Mouse (Mus musculus): ENCODE results near the gene Rptor. TPM values are rescaled to one million over a fixed set of nuclear protein-coding genes. Genes with fewer than 3 reads are reported as not detected.

Gene Rptor
- total and polyA plus RNA-seq, 2 experiments from 2014 or later: 8.0 to 46.7 TPM

- no peaks in the 10 kb centered on the region for H3K27me3 ChIP-seq (ENCODE audit: insufficient read depth, low read length)
- ATAC-seq (no peak), DNase-seq (no peak)
- 0 out of 2 replicates have a peak overlapping the region, but pooled peaks have one; percentile 60 for H3K27ac ChIP-seq (ENCODE audit: low read depth, low read length)
- H3K4me1 ChIP-seq (ENCODE audit: insufficient read depth): peaks cover 18% of the 10 kb centered on the region
- peak overlapping the region; percentile 76 for H3K9ac ChIP-seq
- H3K4me2 ChIP-seq (ENCODE audit: low read depth): peak overlapping the region; percentile 75
- TF ChIP-seq CTCF (IDR thresholded peaks at IDR 0.05; ENCODE audit: low read depth): no peak
- peak overlapping the region; percentile 64 for H3K4me3 ChIP-seq (ENCODE audit: low read depth, low read length)
- no peaks in the 10 kb centered on the region for H3K9me3 ChIP-seq (ENCODE audit: low read length)
- WGBS: 29% methylated on average over 4 of the region's 4 CpGs
- H3K36me3 ChIP-seq (ENCODE audit: insufficient read depth): peaks cover 29% of the 10 kb centered on the region
Observed at GRCm38 (mm10) chr11:119914381-119914780, 311.7 kb downstream of the Rptor start.

- Histone ChIP-seq H3K4me1 (ENCODE audit: insufficient read depth) (peaks cover 15% of the 10 kb centered on the region), H3K36me3 (ENCODE audit: insufficient read depth) (peaks cover 29% of the 10 kb centered on the region), H3K4me3 (ENCODE audit: low read depth, low read length) (no peak overlapping the region), H3K4me2 (ENCODE audit: low read depth) (no peak overlapping the region), H3K27ac (ENCODE audit: low read depth, low read length) (no peak overlapping the region), H3K27me3 (ENCODE audit: insufficient read depth, low read length) (no peaks in the 10 kb centered on the region), H3K9ac (no peak overlapping the region), H3K9me3 (ENCODE audit: low read length) (no peaks in the 10 kb centered on the region)
- ATAC-seq: no peak
- TF ChIP-seq CTCF (IDR thresholded peaks at IDR 0.05; ENCODE audit: low read depth): no peak
- DNase-seq: no peak
- WGBS: 85% methylated on average over 9 of the region's 9 CpGs
Observed at GRCm38 (mm10) chr11:119915666-119916065, 313.0 kb downstream of the Rptor start.

GRCm38 (mm10) chr11:119916102-119916790 lies 313.5 kb downstream of the Rptor start:
- Histone ChIP-seq H3K4me3 (ENCODE audit: low read depth, low read length) (no peak overlapping the region), H3K4me1 (ENCODE audit: insufficient read depth) (peaks cover 15% of the 10 kb centered on the region), H3K36me3 (ENCODE audit: insufficient read depth) (peaks cover 29% of the 10 kb centered on the region), H3K27me3 (ENCODE audit: insufficient read depth, low read length) (no peaks in the 10 kb centered on the region), H3K9ac (no peak overlapping the region), H3K9me3 (ENCODE audit: low read length) (no peaks in the 10 kb centered on the region), H3K27ac (ENCODE audit: low read depth, low read length) (no peak overlapping the region), H3K4me2 (ENCODE audit: low read depth) (no peak overlapping the region)
- 90% methylated on average over 15 of the region's 15 CpGs for WGBS
- ATAC-seq: no peak
- DNase-seq: no peak
- TF ChIP-seq CTCF (IDR thresholded peaks at IDR 0.05; ENCODE audit: low read depth): no peak

- Histone ChIP-seq H3K36me3 (ENCODE audit: insufficient read depth) (peaks cover 29% of the 10 kb centered on the region), H3K27ac (ENCODE audit: low read depth, low read length) (no peak overlapping the region), H3K27me3 (ENCODE audit: insufficient read depth, low read length) (no peaks in the 10 kb centered on the region), H3K9me3 (ENCODE audit: low read length) (no peaks in the 10 kb centered on the region), H3K4me2 (ENCODE audit: low read depth) (no peak overlapping the region), H3K9ac (no peak overlapping the region), H3K4me1 (ENCODE audit: insufficient read depth) (peaks cover 15% of the 10 kb centered on the region), H3K4me3 (ENCODE audit: low read depth, low read length) (no peak overlapping the region)
- TF ChIP-seq CTCF (IDR thresholded peaks at IDR 0.05; ENCODE audit: low read depth): no peak
- DNase-seq (no peak), ATAC-seq (no peak)
- 91% methylated on average over 21 of the region's 21 CpGs for WGBS
Observed at GRCm38 (mm10) chr11:119916834-119917469, 314.2 kb downstream of the Rptor start.

- Histone ChIP-seq H3K4me1 (ENCODE audit: insufficient read depth) (0 out of 2 replicates have a peak, but pooled peaks cover 7% of the 10 kb centered on the region), H3K27ac (ENCODE audit: low read depth, low read length) (no peak overlapping the region), H3K4me2 (ENCODE audit: low read depth) (no peak overlapping the region), H3K9ac (no peak overlapping the region), H3K27me3 (ENCODE audit: insufficient read depth, low read length) (no peaks in the 10 kb centered on the region), H3K4me3 (ENCODE audit: low read depth, low read length) (no peak overlapping the region), H3K36me3 (ENCODE audit: insufficient read depth) (peaks cover 29% of the 10 kb centered on the region), H3K9me3 (ENCODE audit: low read length) (no peaks in the 10 kb centered on the region)
- ATAC-seq: no peak
- no peak for DNase-seq
- TF ChIP-seq CTCF (IDR thresholded peaks at IDR 0.05; ENCODE audit: low read depth): no peak
- WGBS: 81% methylated on average over 7 of the region's 7 CpGs
Observed at GRCm38 (mm10) chr11:119918521-119918920, 315.8 kb downstream of the Rptor start.

- no peaks in the 10 kb centered on the region for H3K27me3 ChIP-seq (ENCODE audit: insufficient read depth, low read length)
- no peak for ATAC-seq
- no peak overlapping the region for H3K4me3 ChIP-seq (ENCODE audit: low read depth, low read length)
- H3K4me2 ChIP-seq (ENCODE audit: low read depth): no peak overlapping the region
- peaks cover 29% of the 10 kb centered on the region for H3K36me3 ChIP-seq (ENCODE audit: insufficient read depth)
- WGBS: 95% methylated on average over 4 of the region's 4 CpGs
- no peaks in the 10 kb centered on the region for H3K9me3 ChIP-seq (ENCODE audit: low read length)
- DNase-seq: no peak
- no peak overlapping the region for H3K27ac ChIP-seq (ENCODE audit: low read depth, low read length)
- 0 out of 2 replicates have a peak, but pooled peaks cover 4% of the 10 kb centered on the region for H3K4me1 ChIP-seq (ENCODE audit: insufficient read depth)
- TF ChIP-seq CTCF (IDR thresholded peaks at IDR 0.05; ENCODE audit: low read depth): no peak
- no peak overlapping the region for H3K9ac ChIP-seq
Observed at GRCm38 (mm10) chr11:119919432-119919831, 316.7 kb downstream of the Rptor start.

GRCm38 (mm10) chr11:119919897-119920296 lies 317.2 kb downstream of the Rptor start:
- Histone ChIP-seq H3K27ac (ENCODE audit: low read depth, low read length) (no peak overlapping the region), H3K4me3 (ENCODE audit: low read depth, low read length) (no peak overlapping the region), H3K36me3 (ENCODE audit: insufficient read depth) (peaks cover 29% of the 10 kb centered on the region), H3K27me3 (ENCODE audit: insufficient read depth, low read length) (no peaks in the 10 kb centered on the region), H3K4me1 (ENCODE audit: insufficient read depth) (no peaks in the 10 kb centered on the region), H3K9ac (no peak overlapping the region), H3K9me3 (ENCODE audit: low read length) (no peaks in the 10 kb centered on the region), H3K4me2 (ENCODE audit: low read depth) (no peak overlapping the region)
- WGBS: 67% methylated on average over 8 of the region's 8 CpGs
- ATAC-seq: peak; percentile 72
- TF ChIP-seq CTCF (IDR thresholded peaks at IDR 0.05; ENCODE audit: low read depth): peak; percentile 93
- DNase-seq: peak; percentile 75
